ENCODE assay signal across 12 mouse cellular contexts in genomic region chr5:143130342-143130741, GRCm38 (mm10). TPM values are rescaled to one million over a fixed set of nuclear protein-coding genes. Genes with fewer than 3 reads are reported as not detected.
DNase-seq lines count a peak whose midpoint lies in the region; ATAC-seq and TF ChIP-seq lines count a peak whose summit lies in the region.
"Had no signal": no experiment of that assay in that cellular context is flagged by ENCODE, and none has a peak within 500 bp of the region (broad histone marks: within the 10 kb centered on the region; RNA-seq: fewer than 3 reads in every experiment).

No protein-coding gene starts in this region.

- H3K27me3 ChIP-seq in kidney, adult 2 months (replicated peaks; ENCODE audit: control insufficient read depth, insufficient read depth, low read length): no peaks in the 10 kb centered on the region
- H3K27me3 ChIP-seq: embryonic facial prominence, embryonic 15.5 days; kidney, embryonic 15.5 days; stomach, embryonic 15.5 days had no signal

- peak; percentile 74 for ATAC-seq in megakaryocyte progenitor cell, adult 5-6 weeks (replicated peaks; ENCODE audit: poor library complexity)

- no peak overlapping the region for H3K4me3 ChIP-seq in kidney, adult 2 months (ENCODE audit: insufficient read depth, low read depth, low read length)
- no peak overlapping the region for H3K4me3 ChIP-seq in bone marrow, adult 2 months (replicated peaks; ENCODE audit: control insufficient read depth, low read depth, low read length)
- H3K4me3 ChIP-seq: embryonic facial prominence, embryonic 15.5 days; kidney, embryonic 15.5 days; stomach, embryonic 15.5 days had no signal

- intact Hi-C loops in left cerebral cortex, postnatal 14 days (cut with DNase I): no loop called here

- WGBS in kidney, adult 2 months: 90% methylated on average over 7 of the region's 7 CpGs
- 79% methylated on average over 7 of the region's 7 CpGs for WGBS in bone marrow, adult 2 months

- no peaks in the 10 kb centered on the region for H3K4me1 ChIP-seq in kidney, adult 2 months (ENCODE audit: control insufficient read depth, insufficient read depth, low read length)
- no peaks in the 10 kb centered on the region for H3K4me1 ChIP-seq in bone marrow, adult 2 months (ENCODE audit: control insufficient read depth, insufficient read depth, low read length)
- H3K4me1 ChIP-seq: embryonic facial prominence, embryonic 15.5 days; kidney, embryonic 15.5 days; stomach, embryonic 15.5 days had no signal

- peak; percentile 43 for TF ChIP-seq CTCF in kidney, adult 2 months (conservative IDR thresholded peaks at IDR 0.05; ENCODE audit: insufficient read depth, insufficient read length, low read depth, low read length)
- peak; percentile 70 for TF ChIP-seq CTCF in bone marrow, adult 2 months (IDR thresholded peaks at IDR 0.05; ENCODE audit: control insufficient read depth, insufficient read depth, low read length)

- TF ChIP-seq POLR2A in kidney, adult 2 months (IDR thresholded peaks at IDR 0.05; ENCODE audit: low read depth, low read length): no peak
- TF ChIP-seq POLR2A in bone marrow, adult 2 months (IDR thresholded peaks at IDR 0.05; ENCODE audit: borderline replicate concordance, control insufficient read depth, low read depth, low read length): no peak

- no peaks in the 10 kb centered on the region for H3K36me3 ChIP-seq in kidney, adult 2 months (ENCODE audit: control insufficient read depth, insufficient read depth, low read length)
- H3K36me3 ChIP-seq: embryonic facial prominence, embryonic 15.5 days; kidney, embryonic 15.5 days; stomach, embryonic 15.5 days had no signal

- no peak overlapping the region for H3K27ac ChIP-seq in kidney, adult 2 months (ENCODE audit: insufficient read depth, low read depth, low read length)
- H3K27ac ChIP-seq in bone marrow, adult 2 months (ENCODE audit: control insufficient read depth, insufficient read depth, low read depth, low read length, poor library complexity): no peak overlapping the region
- H3K27ac ChIP-seq: embryonic facial prominence, embryonic 15.5 days; kidney, embryonic 15.5 days; stomach, embryonic 15.5 days had no signal

- DNase-seq in kidney, adult 2 months: no peak
- no peak for DNase-seq in kidney, postnatal 25 days
- peak; percentile 26 for DNase-seq in CD4-positive helper T cell, adult 2 months (ENCODE audit: low read depth, low spot score)
- no peak for DNase-seq in adrenal gland, postnatal 14 days
- no peak for DNase-seq in neural tube, embryonic 10.5 days (ENCODE audit: extremely low spot score, low spot score)
- DNase-seq in left cerebral cortex, postnatal 14 days (ENCODE audit: low spot score in 2 of 2): no peak
- DNase-seq: heart, adult 18-20 months had no signal

RNA-seq across cellular contexts. Expression of gene Olfr718-ps1, which starts 17.0 kb away (rescaled TPM):
- polyA plus RNA-seq in kidney, adult 2 months (2012; rRNA removed): not detected in 2 replicates
- polyA plus RNA-seq in bone marrow, adult 2 months (2011; ENCODE audit: insufficient read depth, insufficient read length, low replicate concordance, missing spikeins): not detected in 2 replicates
- not detected in 2 replicates for total RNA-seq in megakaryocyte progenitor cell, adult 5-6 weeks (2015)
- not detected in 2 replicates for total RNA-seq in megakaryocyte progenitor cell, adult 5-6 weeks (2017)
- total RNA-seq in adrenal gland, postnatal 14 days (2021): 0.08 TPM in 1 of 2 replicates, not detected in the other
- total RNA-seq in left cerebral cortex, postnatal 14 days (2021): under 1 TPM; 0.11 to 0.13 TPM
- total RNA-seq: heart, adult 18-20 months had no signal
- polyA plus RNA-seq: stomach, embryonic 15.5 days had no signal

RNA-seq across cellular contexts. Expression of gene Rnf216, which starts 17.5 kb away (rescaled TPM):
- polyA plus RNA-seq in kidney, adult 2 months (2012; rRNA removed): 22.7 and 23.5 TPM in 2 replicates
- polyA plus RNA-seq in bone marrow, adult 2 months (2011; ENCODE audit: insufficient read depth, insufficient read length, low replicate concordance, missing spikeins): 17.5 and 28.5 TPM in 2 replicates
- 43.8 and 53.6 TPM in 2 replicates for total RNA-seq in megakaryocyte progenitor cell, adult 5-6 weeks (2015)
- 38.2 and 40.9 TPM in 2 replicates for total RNA-seq in megakaryocyte progenitor cell, adult 5-6 weeks (2017)
- total RNA-seq in adrenal gland, postnatal 14 days (2021): 39.5 and 44.5 TPM in 2 replicates
- total RNA-seq in left cerebral cortex, postnatal 14 days (2021): 10 to 100 TPM; 38.8 to 41.0 TPM

RNA-seq across cellular contexts. Expression of gene Rbak, which starts 50.2 kb away (rescaled TPM):
- 2.7 and 2.8 TPM in 2 replicates for polyA plus RNA-seq in kidney, adult 2 months (2012; rRNA removed)
- polyA plus RNA-seq in bone marrow, adult 2 months (2011; ENCODE audit: insufficient read depth, insufficient read length, low replicate concordance, missing spikeins): 3.8 and 6.9 TPM in 2 replicates
- total RNA-seq in megakaryocyte progenitor cell, adult 5-6 weeks (2015): 5.9 and 6.2 TPM in 2 replicates
- 8.7 and 10.0 TPM in 2 replicates for total RNA-seq in megakaryocyte progenitor cell, adult 5-6 weeks (2017)
- total RNA-seq in adrenal gland, postnatal 14 days (2021): 10.5 and 13.4 TPM in 2 replicates
- 10 to 100 TPM; 15.2 to 15.6 TPM for total RNA-seq in left cerebral cortex, postnatal 14 days (2021)

RNA-seq across cellular contexts. Expression of gene Spdye4b, which starts 50.5 kb away (rescaled TPM):
- not detected in 2 replicates for polyA plus RNA-seq in kidney, adult 2 months (2012; rRNA removed)
- not detected in 2 replicates for polyA plus RNA-seq in bone marrow, adult 2 months (2011; ENCODE audit: insufficient read depth, insufficient read length, low replicate concordance, missing spikeins)
- total RNA-seq in megakaryocyte progenitor cell, adult 5-6 weeks (2015): not detected in 2 replicates
- total RNA-seq in megakaryocyte progenitor cell, adult 5-6 weeks (2017): not detected in 2 replicates
- not detected in 2 replicates for total RNA-seq in adrenal gland, postnatal 14 days (2021)
- total RNA-seq in left cerebral cortex, postnatal 14 days (2021): not detected
- total RNA-seq: heart, adult 18-20 months had no signal
- polyA plus RNA-seq: embryonic facial prominence, embryonic 15.5 days; kidney, embryonic 15.5 days; stomach, embryonic 15.5 days had no signal
